Mouse (Mus musculus) heart, postnatal 10 days (tissue): ENCODE measurements at regions not wholly inside any gene's neighbourhood (a gene's known extent, or its start where the extent isn't known, plus 50 kb on each side); places are given as distances from the start of the nearest gene placed in this dataset.
A peak's percentile ranks its signal among the peaks of the same experiment; 100 is the strongest.

Experiments
- DNase-seq, 2 experiments: peaks; one replicate each; pipeline ENCODE4 v3.0.0; 2021
- intact Hi-C: fragments of 180-260 bp; cut with DNase I; formaldehyde crosslinking; loops from one replicate; pipeline ENCODE4 v1.15.1; 2025
- microRNA-seq, 2 experiments: library from miRNA; unstranded; fragments of <30 nt; microRNA quantifications; one replicate each; pipeline ENCODE4 v1.2.0; 2022

- intact Hi-C loops: no loop called here
- DNase-seq: no peak
Observed at GRCm38 (mm10) chr6:73401059-73401458, 68.4 kb downstream of the 4931417E11Rik start.

GRCm38 (mm10) chr6:73389301-73389700, 80.2 kb downstream of the 4931417E11Rik start:
- intact Hi-C loops: no loop called here
- no peak for DNase-seq

- peak in 1 of 2 experiments; percentile 4 for DNase-seq
- intact Hi-C loops: no loop called here
Observed at GRCm38 (mm10) chr6:73386261-73386660, 83.2 kb downstream of the 4931417E11Rik start.

GRCm38 (mm10) chr6:73379825-73380224, 89.6 kb downstream of the 4931417E11Rik start:
- intact Hi-C loops: no loop called here

GRCm38 (mm10) chr6:73377884-73378283, 91.6 kb downstream of the 4931417E11Rik start:
- intact Hi-C loops: no loop called here

More at GRCm38 (mm10) chr6:73379825-73380224, 89.6 kb downstream of the 4931417E11Rik start:
- no peak for DNase-seq

GRCm38 (mm10) chr6:73376291-73376690, 93.2 kb downstream of the 4931417E11Rik start:
- no peak for DNase-seq
- intact Hi-C loops: no loop called here

More at GRCm38 (mm10) chr6:73377884-73378283, 91.6 kb downstream of the 4931417E11Rik start:
- no peak for DNase-seq

GRCm38 (mm10) chr6:73372901-73373300, 96.6 kb downstream of the 4931417E11Rik start:
- intact Hi-C loops: no loop called here
- DNase-seq: no peak

- DNase-seq: no peak
- intact Hi-C loops: no loop called here
Observed at GRCm38 (mm10) chr6:73371866-73372265, 97.6 kb downstream of the 4931417E11Rik start.

- DNase-seq: no peak
- intact Hi-C loops: no loop called here
Observed at GRCm38 (mm10) chr6:73370901-73371300, 98.6 kb downstream of the 4931417E11Rik start.

GRCm38 (mm10) chr6:73368836-73369141, 100.7 kb downstream of the 4931417E11Rik start:
- DNase-seq: no peak

GRCm38 (mm10) chr6:73368047-73368835, 101.2 kb downstream of the 4931417E11Rik start:
- no peak for DNase-seq
- intact Hi-C loops: no loop called here

More at GRCm38 (mm10) chr6:73368836-73369141, 100.7 kb downstream of the 4931417E11Rik start:
- intact Hi-C loops: no loop called here

- intact Hi-C loops: no loop called here
- peak; percentile 59 to 84 for DNase-seq
Observed at GRCm38 (mm10) chr6:73367616-73368015, 101.9 kb downstream of the 4931417E11Rik start.

GRCm38 (mm10) chr6:73366626-73367025, 102.8 kb downstream of the 4931417E11Rik start:
- intact Hi-C loops: no loop called here
- no peak for DNase-seq

- intact Hi-C loops: no loop called here
- DNase-seq: no peak
Observed at GRCm38 (mm10) chr6:73365306-73365705, 104.2 kb downstream of the 4931417E11Rik start.

- intact Hi-C loops: no loop called here
- DNase-seq: no peak
Observed at GRCm38 (mm10) chr6:73334995-73335394, 86.8 kb downstream of the Suclg1 start.

- intact Hi-C loops: no loop called here
Observed at GRCm38 (mm10) chr6:73329666-73330065, 81.5 kb downstream of the Suclg1 start.

More at GRCm38 (mm10) chr6:73329666-73330065, 81.5 kb downstream of the Suclg1 start:
- no peak for DNase-seq

Small RNA genes in the stretch of these regions (microRNA-seq; reads per million reads assigned to microRNA genes)
- 0 reads per million in 2 experiments for gene Gm24370
